Mouse (Mus musculus) kidney, adult 8-10 months (tissue): ENCODE results near the gene Aldh9a1.
A peak's percentile ranks its signal among the peaks of the same experiment; 100 is the strongest.

Source experiments
- DNase-seq, 2 experiments: peaks; one replicate each; pipeline ENCODE4 v3.0.0; 2022

Gene Aldh9a1

GRCm38 (mm10) chr1:167385211-167385610 is 35.4 kb downstream of the Aldh9a1 start:
- DNase-seq = no peak

GRCm38 (mm10) chr1:167385636-167386035 is 35.8 kb downstream of the Aldh9a1 start:
- no peak for DNase-seq

- no peak for DNase-seq
Measured at GRCm38 (mm10) chr1:167386466-167386865, 36.7 kb downstream of the Aldh9a1 start.

GRCm38 (mm10) chr1:167387310-167387709 is 37.5 kb downstream of the Aldh9a1 start:
- DNase-seq = peak in 1 of 2 experiments; percentile 66

- no peak for DNase-seq
Measured at GRCm38 (mm10) chr1:167387796-167388195, 38.0 kb downstream of the Aldh9a1 start.

- DNase-seq = no peak
Measured at GRCm38 (mm10) chr1:167388571-167388970, 38.8 kb downstream of the Aldh9a1 start.

GRCm38 (mm10) chr1:167389584-167389983 is 39.8 kb downstream of the Aldh9a1 start:
- DNase-seq = no peak

- no peak for DNase-seq
Measured at GRCm38 (mm10) chr1:167390381-167390780, 40.6 kb downstream of the Aldh9a1 start.

GRCm38 (mm10) chr1:167391241-167391640 is 41.5 kb downstream of the Aldh9a1 start:
- DNase-seq = no peak

GRCm38 (mm10) chr1:167392031-167392640 is 42.3 kb downstream of the Aldh9a1 start:
- no peak for DNase-seq

GRCm38 (mm10) chr1:167392687-167393086 is 42.9 kb downstream of the Aldh9a1 start:
- no peak for DNase-seq

GRCm38 (mm10) chr1:167393281-167393680 is 43.5 kb downstream of the Aldh9a1 start:
- DNase-seq = no peak

- peak; percentile 96 to 97 for DNase-seq
Measured at GRCm38 (mm10) chr1:167393683-167394492, 44.1 kb downstream of the Aldh9a1 start, which contains the start of gene Mgst3. Gene Mgst3 (minus strand): TSS chr1:167393841.

GRCm38 (mm10) chr1:167405237-167405636 is 55.4 kb downstream of the Aldh9a1 start:
- DNase-seq = no peak

GRCm38 (mm10) chr1:167409601-167410000 is 59.8 kb downstream of the Aldh9a1 start:
- no peak for DNase-seq

GRCm38 (mm10) chr1:167411991-167412715 is 62.4 kb downstream of the Aldh9a1 start:
- DNase-seq = no peak

GRCm38 (mm10) chr1:167414846-167415245 is 65.1 kb downstream of the Aldh9a1 start:
- peak; percentile 67 to 83 for DNase-seq
